Mouse (Mus musculus) MEL (cell line): ENCODE measurements at regions not wholly inside any gene's neighbourhood (a gene's known extent, or its start where the extent isn't known, plus 50 kb on each side); places are given as distances from the start of the nearest gene placed in this dataset.

Experiments used
- CTCF ChIP-seq, 3 experiments: IDR thresholded peaks in 2 of 3; conservative IDR thresholded peaks in 1 of 3; 2 replicates each; pipeline ENCODE4 v1.5.1; 2011 to 2012; ENCODE audit warnings: low read length in 3 of 3, low read depth in 2 of 3, mild to moderate bottlenecking in 2 of 3, improper control_type of control experiment in 1 of 3, inconsistent platforms in 1 of 3, mixed read lengths in 1 of 3, moderate library complexity in 1 of 3; ENCODE audit not compliant: control insufficient read depth in 1 of 3, insufficient read depth in 1 of 3, poor library complexity in 1 of 3, severe bottlenecking in 1 of 3
- EP300 ChIP-seq, 2 experiments: IDR thresholded peaks; 2 replicates each; pipeline ENCODE4 v1.6.1; 2011; ENCODE audit warnings: improper control_type of control experiment in 2 of 2, low read length in 2 of 2, low read depth in 1 of 2, mild to moderate bottlenecking in 1 of 2
- ETS1 ChIP-seq: IDR thresholded peaks from 2 replicates; pipeline ENCODE4 v1.6.1; 2012; ENCODE audit warnings: low read depth, mild to moderate bottlenecking, inconsistent platforms, low read length, improper control_type of control experiment, moderate library complexity
- MAFK ChIP-seq: IDR thresholded peaks from 2 replicates; pipeline ENCODE4 v1.6.1; 2011; ENCODE audit warnings: low read depth, mild to moderate bottlenecking, low read length, improper control_type of control experiment, borderline replicate concordance

DNA sequence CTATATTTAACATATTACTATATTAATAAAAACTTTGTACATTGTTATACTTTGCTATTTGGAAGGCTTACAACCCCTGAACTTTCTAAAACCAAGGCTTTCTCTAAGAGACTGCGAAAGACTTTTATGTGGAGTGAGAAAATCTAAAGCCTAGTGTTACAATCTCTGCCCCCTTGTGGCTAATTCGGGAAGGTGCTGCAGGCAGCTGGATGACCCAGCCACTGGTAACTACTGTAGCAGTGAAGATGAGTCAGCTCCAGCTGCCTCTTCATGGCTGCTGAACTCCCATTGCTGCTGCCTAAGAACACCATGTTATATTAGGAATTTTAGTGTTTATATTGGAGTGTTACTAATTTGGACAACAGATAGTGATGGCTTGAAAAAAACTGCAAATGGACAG, 539.7 kb downstream of the Elavl2 start:
- no peak for TF ChIP-seq MAFK
- no peak for TF ChIP-seq EP300 (IDR thresholded peaks at IDR 0.05; ENCODE audit: low read depth in 1 of 2, low read length in 2 of 2)
- peak in 2 of 3 experiments; percentile 55 to 57; a peak in 5 of 6 replicates for TF ChIP-seq CTCF (IDR thresholded peaks at IDR 0.05 in 2 of 3, conservative IDR thresholded peaks at IDR 0.05 in 1 of 3; ENCODE audit: control insufficient read depth in 1 of 3, insufficient read depth in 1 of 3, low read depth in 2 of 3, low read length in 3 of 3, poor library complexity in 1 of 3, severe bottlenecking in 1 of 3)
- TF ChIP-seq ETS1: no peak
